Mouse (Mus musculus) ovary, postnatal 36 days (tissue): Measurements from ENCODE around the gene Grm4.
A peak's percentile ranks its signal among the peaks of the same experiment; 100 is the strongest.

Source experiments
- DNase-seq: peaks from one replicate; pipeline ENCODE4 v3.0.0; 2022; ENCODE audit warnings: low spot score, mixed read lengths

Gene Grm4

GRCm38 (mm10) chr17:27521303-27521702, at the start of gene Grm4:
Grm4 (minus strand) TSS chr17:27521403.
- no peak for DNase-seq

GRCm38 (mm10) chr17:27568228-27568627, 47.0 kb upstream of the Grm4 start:
- DNase-seq, result no peak

DNA sequence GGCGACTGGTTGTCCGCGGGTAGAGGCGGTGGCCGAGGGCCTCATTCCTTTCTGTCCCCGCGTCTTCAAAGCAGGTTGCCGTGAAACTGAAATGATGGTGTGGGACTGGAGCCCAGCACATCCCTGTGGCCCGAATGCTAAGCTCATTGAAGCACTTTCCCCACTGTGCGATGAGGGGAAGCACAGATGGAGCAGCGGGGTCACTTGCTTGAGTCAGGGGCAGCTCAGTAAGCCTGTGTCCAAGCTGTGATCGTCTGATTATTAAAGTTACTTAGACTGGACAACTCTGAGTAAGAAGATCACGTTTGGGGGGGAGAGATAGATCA, 44.7 kb upstream of the Grm4 start:
- DNase-seq, result no peak

GRCm38 (mm10) chr17:27565163-27565941, 44.1 kb upstream of the Grm4 start, which contains the start of gene AI413582:
AI413582 (minus strand) TSS chr17:27565756.
- DNase-seq, result peak; percentile 98

GRCm38 (mm10) chr17:27564391-27565162, 43.4 kb upstream of the Grm4 start:
- DNase-seq, result no peak

- no peak for DNase-seq
Measured at GRCm38 (mm10) chr17:27563771-27564244, 42.6 kb upstream of the Grm4 start.

- peak; percentile 66 for DNase-seq
Measured at GRCm38 (mm10) chr17:27561809-27562526, 40.8 kb upstream of the Grm4 start.

DNA sequence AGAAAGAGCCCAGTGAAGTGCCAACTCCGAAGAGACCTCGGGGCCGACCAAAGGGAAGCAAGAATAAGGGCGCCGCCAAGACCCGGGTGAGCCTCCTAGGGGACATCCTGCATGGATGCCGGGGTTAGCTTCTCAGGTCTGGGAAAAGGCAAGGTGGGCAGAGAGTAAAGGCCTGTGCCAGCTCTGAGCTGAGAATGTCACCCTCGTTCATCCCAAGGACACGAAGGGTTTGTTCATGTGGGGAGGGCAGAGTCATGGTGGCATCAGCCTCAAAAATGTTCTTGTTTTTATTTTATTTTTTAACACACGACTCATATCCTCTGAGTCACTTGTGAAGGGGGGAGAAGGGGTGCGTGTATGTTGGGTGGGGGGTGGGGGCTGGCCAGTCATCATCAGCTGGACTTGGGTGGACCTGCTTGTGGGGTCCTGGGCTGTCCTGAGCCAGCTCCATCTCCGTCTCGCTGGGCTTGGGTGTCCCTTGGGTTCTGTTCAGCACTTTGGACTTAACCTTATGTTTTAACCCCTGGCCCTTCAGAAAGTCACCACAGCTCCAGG, 39.8 kb upstream of the Grm4 start:
- no peak for DNase-seq

DNA sequence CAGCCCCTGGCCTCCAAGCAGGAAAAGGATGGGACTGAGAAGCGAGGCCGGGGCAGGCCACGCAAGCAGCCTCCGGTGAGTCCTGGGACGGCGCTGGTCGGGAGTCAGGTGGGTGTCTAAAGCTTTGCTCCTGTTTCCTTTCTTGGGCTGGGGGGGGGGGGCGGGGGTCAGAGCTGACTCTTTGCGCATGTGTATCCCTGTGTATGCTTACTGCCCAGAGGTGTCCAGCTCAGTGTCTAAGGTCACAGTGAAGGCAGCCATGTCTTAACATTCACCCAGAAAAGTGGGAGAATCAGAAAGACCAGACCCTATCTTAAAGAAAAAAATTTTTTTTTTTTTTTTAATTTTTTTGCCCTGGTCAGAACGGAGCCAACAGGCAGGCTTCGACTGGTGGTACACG, 38.4 kb upstream of the Grm4 start:
- no peak for DNase-seq

DNA sequence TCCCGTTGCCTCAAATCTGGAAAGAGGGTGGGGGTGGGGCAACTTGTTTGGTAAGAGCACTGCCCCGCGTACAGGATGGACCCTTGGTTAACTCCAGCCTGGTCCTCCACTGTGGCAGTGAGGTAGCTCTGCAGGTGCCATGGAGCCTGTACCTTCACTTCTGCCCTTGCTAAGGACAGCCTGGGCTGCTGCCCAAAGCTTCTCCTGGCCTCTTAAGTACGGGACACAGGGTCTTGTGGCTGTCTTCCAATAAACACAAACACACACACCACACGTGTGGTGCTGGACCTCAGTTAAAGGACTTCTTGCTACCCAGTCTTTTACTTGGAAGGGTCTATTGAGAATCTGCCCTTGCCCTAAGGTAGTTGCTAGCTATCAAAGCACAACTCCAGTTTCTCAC, 37.6 kb upstream of the Grm4 start:
- no peak for DNase-seq

DNA sequence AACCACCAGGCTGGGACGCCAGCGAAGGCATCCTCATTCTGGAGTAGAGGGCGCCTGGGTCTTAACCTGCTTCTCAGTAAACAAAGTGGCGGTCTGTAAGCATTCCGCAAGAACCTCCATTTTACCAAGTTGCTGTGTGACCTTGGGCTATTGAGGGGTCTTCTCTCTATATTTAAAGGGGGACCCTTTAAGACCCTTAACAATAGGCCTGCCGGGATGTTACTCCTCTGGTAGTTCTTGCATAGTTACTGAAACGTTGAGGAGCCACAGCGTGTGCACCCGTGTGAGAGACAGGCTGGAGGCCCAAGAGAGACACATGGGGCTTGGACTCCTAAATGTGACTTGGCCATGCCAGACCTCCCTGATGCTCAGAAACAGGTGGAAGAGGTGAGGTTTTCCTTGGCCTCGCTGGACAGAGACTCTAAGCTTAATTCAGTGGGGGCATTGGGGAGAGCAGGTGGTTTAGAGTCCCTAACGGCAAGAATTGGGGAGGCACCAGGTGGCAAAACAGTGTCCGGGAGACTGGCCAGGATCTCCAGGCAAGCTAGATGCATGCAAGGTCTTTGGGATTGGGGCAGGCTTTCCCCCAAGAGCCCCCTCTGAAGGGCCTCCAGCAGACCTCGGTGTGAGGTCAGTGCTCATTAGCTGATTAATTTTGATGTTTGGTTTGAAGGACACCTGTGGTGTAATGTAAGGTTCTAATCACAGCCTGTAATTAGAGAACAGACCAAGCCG, 36.9 kb upstream of the Grm4 start:
- no peak for DNase-seq

GRCm38 (mm10) chr17:27557181-27557926, 36.2 kb upstream of the Grm4 start:
- peak; percentile 37 for DNase-seq

DNA sequence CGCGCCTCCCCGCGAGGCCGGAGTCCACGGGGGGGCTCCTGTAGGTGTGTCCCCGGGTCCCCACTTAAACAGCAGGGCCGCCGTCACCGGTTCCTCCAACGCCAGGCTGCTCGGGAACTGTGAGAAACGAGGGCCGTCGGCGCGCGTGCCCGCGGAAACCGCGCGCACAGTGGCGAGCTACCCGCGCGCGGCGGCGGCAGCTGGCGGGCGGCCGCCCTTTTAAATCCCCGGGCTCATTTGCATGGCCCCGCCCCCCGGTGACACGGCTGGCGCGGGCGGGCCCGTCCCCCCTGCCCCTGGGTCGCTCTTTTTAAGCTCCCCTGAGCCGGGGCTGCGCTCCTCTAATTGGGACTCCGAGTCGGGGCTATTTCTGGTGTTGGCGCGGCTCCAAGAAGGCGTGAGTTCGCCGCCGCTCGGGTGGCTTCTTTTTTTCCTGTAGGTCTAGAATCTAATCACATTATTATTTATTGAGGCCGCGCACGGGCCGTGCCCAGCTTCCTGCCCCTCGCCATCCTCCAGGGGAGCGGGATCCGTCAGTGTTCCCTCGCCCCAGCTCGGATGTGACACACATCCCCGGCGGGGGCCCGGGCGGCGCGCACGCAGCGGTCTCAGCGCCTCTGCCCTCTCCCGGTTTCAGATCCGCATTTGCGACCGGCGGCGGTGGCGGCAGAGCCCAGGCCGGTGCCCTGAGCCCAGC, 35.3 kb upstream of the Grm4 start, which contains the start of gene Hmga1:
Hmga1 (plus strand) TSS at position 183 of the 697 bp plus-strand sequence.
- DNase-seq, result peak; percentile 83

GRCm38 (mm10) chr17:27555512-27556172, 34.4 kb upstream of the Grm4 start:
- DNase-seq, result peak; percentile 60

- DNase-seq, result peak; percentile 49
Measured at GRCm38 (mm10) chr17:27555075-27555511, 33.9 kb upstream of the Grm4 start.

DNA sequence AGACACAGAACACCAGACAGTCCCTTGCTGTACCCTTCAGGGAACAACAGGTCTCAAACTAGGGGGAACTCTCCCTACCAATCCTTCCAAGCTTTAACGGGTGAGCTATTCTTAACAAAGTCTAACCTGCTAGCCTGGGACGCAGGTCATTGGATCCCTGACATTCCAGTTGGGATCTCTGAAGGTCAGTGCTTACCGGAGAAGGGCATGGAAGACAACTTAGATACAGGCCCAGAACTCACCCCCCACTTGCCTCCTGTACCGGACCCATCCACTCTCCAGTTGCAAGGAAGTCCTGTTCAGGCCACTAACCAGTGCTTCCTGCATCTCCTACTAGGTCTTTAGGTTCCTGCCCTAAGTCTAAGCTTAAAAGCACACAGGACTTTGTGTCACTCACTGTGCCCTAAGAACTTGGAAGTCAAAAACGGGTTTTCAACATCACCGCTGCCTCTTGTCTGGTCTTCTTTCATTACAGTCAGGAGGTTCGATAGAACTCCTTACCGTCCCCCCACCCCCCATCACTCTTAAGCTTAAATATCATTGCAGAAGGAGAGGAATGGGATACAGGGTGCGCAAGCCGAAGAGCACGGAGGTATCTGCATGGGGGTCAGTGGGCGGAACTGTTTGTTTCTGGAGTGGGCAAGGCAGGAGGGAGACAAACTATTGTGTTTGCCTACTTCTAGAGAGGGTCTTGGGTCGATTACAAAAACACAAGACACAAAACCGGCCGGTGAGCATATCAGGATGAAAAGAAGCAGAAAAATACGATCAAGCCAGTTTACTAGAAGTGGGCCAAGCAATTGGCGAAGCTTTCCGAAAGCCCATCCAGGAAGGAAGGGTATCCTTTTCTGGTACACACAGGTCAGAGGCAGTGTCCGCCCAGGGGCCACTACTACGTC, 33.1 kb upstream of the Grm4 start:
- DNase-seq, result no peak

DNA sequence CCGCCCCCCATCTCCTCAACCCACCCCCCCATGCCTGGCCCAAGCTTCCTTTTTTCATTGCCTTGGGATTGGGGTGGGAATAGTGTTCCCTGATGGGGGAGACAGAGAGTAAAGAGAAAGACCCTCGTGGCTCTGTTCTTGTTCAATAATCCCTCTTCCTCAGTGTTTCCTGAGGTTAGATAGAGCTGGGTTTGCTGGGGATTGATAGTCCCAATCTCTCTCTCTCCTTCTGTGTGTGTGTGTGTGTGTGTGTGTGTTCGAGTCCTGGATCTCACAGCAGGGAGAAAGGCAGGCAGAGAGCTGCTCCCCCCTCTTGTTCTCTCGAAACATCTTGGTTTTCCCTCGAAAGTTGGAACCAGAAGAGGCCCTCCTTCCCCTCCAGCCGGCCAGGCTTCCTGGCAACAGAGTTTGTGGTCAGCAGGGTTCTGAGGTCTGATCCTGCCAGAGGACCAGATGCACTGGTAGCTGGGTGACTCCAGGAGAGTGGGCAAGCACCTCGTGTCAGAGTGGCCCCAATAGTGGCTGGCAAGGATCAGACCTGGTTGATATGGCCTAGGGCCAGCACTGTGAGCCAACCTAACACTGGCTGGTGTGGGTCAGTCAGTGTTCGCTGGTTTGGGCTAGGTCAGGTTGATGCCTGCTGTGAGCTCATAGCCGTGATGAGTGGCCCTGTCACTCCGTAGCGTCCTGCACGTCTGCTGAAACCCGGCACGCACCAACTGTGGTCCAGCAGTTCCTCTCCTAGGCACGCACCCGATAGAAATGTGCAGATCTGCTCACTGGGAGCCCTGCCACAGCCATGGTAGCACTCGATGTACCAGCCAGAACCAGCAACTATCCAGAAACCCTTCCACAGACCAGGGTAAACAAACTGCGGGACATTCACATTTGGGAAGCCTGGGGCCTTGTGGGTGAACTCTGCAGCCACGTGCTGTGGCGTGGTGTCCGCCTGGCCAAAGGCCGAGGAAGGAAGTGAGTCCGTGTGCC, 31.3 kb upstream of the Grm4 start:
- DNase-seq, result no peak
